ENCODE assay signal across 42 mouse cellular contexts in genomic region chr13:60750930-60751329, GRCm38 (mm10). TPM values are rescaled to one million over a fixed set of nuclear protein-coding genes. Genes with fewer than 3 reads are reported as not detected.
"Had no signal": no experiment of that assay in that cellular context is flagged by ENCODE, and none has a peak within 500 bp of the region (broad histone marks: within the 10 kb centered on the region; RNA-seq: fewer than 3 reads in every experiment).

No protein-coding gene starts in this region.

- H3K4me3 ChIP-seq: heart, adult 2 months; hindbrain, embryonic 13.5 days; hindbrain, embryonic 15.5 days; kidney, embryonic 15.5 days; limb, embryonic 13.5 days; limb, embryonic 15.5 days; liver, embryonic 12.5 days had no signal

- H3K27ac ChIP-seq: heart, adult 2 months; hindbrain, embryonic 13.5 days; hindbrain, embryonic 15.5 days; hindbrain, postnatal 0 days; kidney, embryonic 15.5 days; kidney, postnatal 0 days; limb, embryonic 13.5 days; limb, embryonic 15.5 days; liver, embryonic 12.5 days; liver, embryonic 14.5 days had no signal

- DNase-seq: gastrocnemius, postnatal 14 days; gastrocnemius, postnatal 36 days; heart, adult 2 months; heart, postnatal 14 days; heart, postnatal 36 days; kidney, adult 11 months; kidney, adult 2 months; kidney, adult 9 months; kidney, postnatal 14 days; kidney, postnatal 36 days; layer of hippocampus, adult 9-11 months; layer of hippocampus, postnatal 36 days; left cerebral cortex, postnatal 4 days had no signal

- H3K4me2 ChIP-seq: heart, embryonic 11.5 days; hindbrain, embryonic 13.5 days; hindbrain, embryonic 15.5 days; kidney, embryonic 15.5 days; limb, embryonic 13.5 days; limb, embryonic 15.5 days; liver, embryonic 12.5 days had no signal

- H3K9me3 ChIP-seq: hindbrain, embryonic 13.5 days; hindbrain, embryonic 15.5 days; kidney, embryonic 15.5 days; limb, embryonic 13.5 days; limb, embryonic 15.5 days; liver, embryonic 12.5 days had no signal

- ATAC-seq: hindbrain, postnatal 0 days; intestine, embryonic 16.5 days; liver, embryonic 12.5 days had no signal

- H3K27me3 ChIP-seq: hindbrain, embryonic 13.5 days; hindbrain, embryonic 15.5 days; kidney, embryonic 15.5 days; limb, embryonic 13.5 days; limb, embryonic 15.5 days; liver, embryonic 12.5 days had no signal

- H3K4me1 ChIP-seq: hindbrain, embryonic 13.5 days; hindbrain, embryonic 15.5 days; limb, embryonic 13.5 days; limb, embryonic 15.5 days had no signal

- H3K9ac ChIP-seq: hindbrain, embryonic 13.5 days; hindbrain, embryonic 15.5 days; kidney, embryonic 15.5 days; limb, embryonic 13.5 days; limb, embryonic 15.5 days; liver, embryonic 12.5 days; liver, embryonic 14.5 days had no signal

RNA-seq across cellular contexts. Expression of gene BC051665, which starts 35.2 kb away (rescaled TPM):
- total RNA-seq: gastrocnemius, adult 18-20 months; gastrocnemius, adult 8-10 months; gastrocnemius, postnatal 14 days; gastrocnemius, postnatal 36 days; heart, adult 2 months; heart, postnatal 14 days; heart, postnatal 36 days; hematopoietic stem cell, adult 5-6 weeks; hindbrain, postnatal 0 days; layer of hippocampus, adult 8-10 months; layer of hippocampus, postnatal 14 days; layer of hippocampus, postnatal 36 days; left cerebral cortex, adult 18-20 months; left cerebral cortex, adult 8-10 months; left cerebral cortex, postnatal 10 days; left cerebral cortex, postnatal 25 days; left cerebral cortex, postnatal 4 days; liver, adult 2 months had no signal
- polyA plus RNA-seq: gonadal fat pad, adult 2 months; heart, adult 2 months; heart, embryonic 11.5 days; heart, embryonic 14.5 days; heart, postnatal 0 days; hindbrain, embryonic 11.5 days; hindbrain, embryonic 13.5 days; hindbrain, embryonic 15.5 days; hindbrain, postnatal 0 days; intestine, embryonic 14.5 days; intestine, embryonic 16.5 days; kidney, adult 2 months; kidney, embryonic 15.5 days; kidney, postnatal 0 days; large intestine, adult 2 months; limb, embryonic 11.5 days; limb, embryonic 13.5 days; limb, embryonic 15.5 days; liver, adult 2 months; liver, embryonic 12.5 days; liver, embryonic 14.5 days; liver, embryonic 16.5 days had no signal

RNA-seq across cellular contexts. Expression of gene Ctsll3, which starts 51.7 kb away (rescaled TPM):
- total RNA-seq: gastrocnemius, adult 18-20 months; gastrocnemius, adult 8-10 months; gastrocnemius, postnatal 14 days; gastrocnemius, postnatal 36 days; heart, adult 2 months; heart, postnatal 14 days; heart, postnatal 36 days; hematopoietic stem cell, adult 5-6 weeks; hindbrain, postnatal 0 days; layer of hippocampus, adult 8-10 months; layer of hippocampus, postnatal 14 days; layer of hippocampus, postnatal 36 days; left cerebral cortex, adult 18-20 months; left cerebral cortex, adult 8-10 months; left cerebral cortex, postnatal 10 days; left cerebral cortex, postnatal 25 days; left cerebral cortex, postnatal 4 days; liver, adult 2 months had no signal
- polyA plus RNA-seq: gonadal fat pad, adult 2 months; heart, adult 2 months; heart, embryonic 11.5 days; heart, embryonic 14.5 days; heart, postnatal 0 days; hindbrain, embryonic 11.5 days; hindbrain, embryonic 13.5 days; hindbrain, embryonic 15.5 days; hindbrain, postnatal 0 days; intestine, embryonic 14.5 days; intestine, embryonic 16.5 days; kidney, adult 2 months; kidney, embryonic 15.5 days; kidney, postnatal 0 days; large intestine, adult 2 months; limb, embryonic 11.5 days; limb, embryonic 13.5 days; liver, adult 2 months; liver, embryonic 12.5 days; liver, embryonic 14.5 days; liver, embryonic 16.5 days had no signal
